Mouse (Mus musculus): ENCODE measurements around the gene Mybbp1a. TPM values are rescaled to one million over a fixed set of nuclear protein-coding genes. Genes with fewer than 3 reads are reported as not detected.

The Mybbp1a gene
- polyA plus RNA-seq, 1 experiment: 25.0 TPM

DNA sequence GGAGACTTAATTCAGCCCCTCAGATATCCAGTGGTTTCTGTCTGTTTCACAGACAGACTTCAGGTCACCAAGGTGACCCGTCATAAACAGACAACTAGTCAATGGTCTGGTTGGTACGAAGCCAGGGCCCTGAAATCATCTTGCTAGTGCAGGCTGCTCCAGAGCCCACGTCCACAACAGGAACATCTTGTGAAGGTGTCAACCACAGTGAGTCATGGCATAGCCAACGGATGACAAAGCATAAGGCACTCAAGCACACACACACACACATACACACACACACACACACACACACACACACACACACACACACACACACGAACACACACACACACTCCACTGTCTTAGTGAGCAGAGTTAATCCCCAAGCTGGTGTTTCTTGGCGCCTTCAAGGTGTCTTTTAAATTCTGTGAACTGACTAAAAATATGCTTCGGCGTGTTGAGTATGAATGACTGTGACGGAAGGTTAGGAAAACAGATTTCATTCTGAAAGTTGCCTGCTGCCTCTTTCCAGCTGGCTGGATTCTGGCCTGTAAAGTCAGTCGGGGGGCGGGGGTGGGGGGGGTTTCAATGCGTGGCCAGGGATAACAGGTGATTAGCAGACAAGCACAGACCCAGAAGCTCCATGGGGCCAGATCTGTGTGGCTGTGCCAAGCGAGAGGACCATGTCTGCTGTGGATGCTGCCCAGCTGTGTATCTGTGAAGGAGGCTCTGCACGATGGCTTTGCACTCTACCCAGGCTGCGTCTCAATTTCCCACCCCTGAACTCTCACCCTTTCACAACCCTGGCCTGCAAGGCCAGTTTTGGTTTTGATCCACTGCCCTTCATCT lies 50.2 kb downstream of the Mybbp1a start:
- 0 out of 2 replicates have a peak, but pooled peaks cover 3% of the 10 kb centered on the region for H3K27me3 ChIP-seq (ENCODE audit: control insufficient read depth, insufficient read depth, low read length)
- WGBS: 66% methylated on average over 15 of the region's 15 CpGs
- TF ChIP-seq POLR2A (IDR thresholded peaks at IDR 0.05; ENCODE audit: low read depth, low read length): no peak
- TF ChIP-seq CTCF (IDR thresholded peaks at IDR 0.05; ENCODE audit: extremely low read depth, insufficient read length, insufficient replicate concordance, low read depth, low read length): no peak

GRCm38 (mm10) chr11:72494046-72494988 lies 53.2 kb downstream of the Mybbp1a start:
- Histone ChIP-seq H3K4me3 (ENCODE audit: low read depth, low read length) (no peak overlapping the region), H3K36me3 (ENCODE audit: control insufficient read depth, insufficient read depth, low read length) (no peaks in the 10 kb centered on the region), H3K4me1 (ENCODE audit: control insufficient read depth, insufficient read depth, insufficient read length, low read length) (peaks cover 24% of the 10 kb centered on the region), H3K27ac (ENCODE audit: insufficient read depth, low read depth, low read length) (no peak overlapping the region), H3K27me3 (ENCODE audit: control insufficient read depth, insufficient read depth, low read length) (no peaks in the 10 kb centered on the region)
- 69% methylated on average over 8 of the region's 8 CpGs for WGBS
- no peak for TF ChIP-seq POLR2A (IDR thresholded peaks at IDR 0.05; ENCODE audit: low read depth, low read length)
- no peak for TF ChIP-seq CTCF (IDR thresholded peaks at IDR 0.05; ENCODE audit: extremely low read depth, insufficient read length, insufficient replicate concordance, low read depth, low read length)

More for the DNA sequence above, 50.2 kb downstream of the Mybbp1a start:
- Histone ChIP-seq H3K4me3 (ENCODE audit: low read depth, low read length) (no peak overlapping the region), H3K27ac (ENCODE audit: insufficient read depth, low read depth, low read length) (no peak overlapping the region), H3K4me1 (ENCODE audit: control insufficient read depth, insufficient read depth, insufficient read length, low read length) (peaks cover 19% of the 10 kb centered on the region), H3K36me3 (ENCODE audit: control insufficient read depth, insufficient read depth, low read length) (no peaks in the 10 kb centered on the region)

DNA sequence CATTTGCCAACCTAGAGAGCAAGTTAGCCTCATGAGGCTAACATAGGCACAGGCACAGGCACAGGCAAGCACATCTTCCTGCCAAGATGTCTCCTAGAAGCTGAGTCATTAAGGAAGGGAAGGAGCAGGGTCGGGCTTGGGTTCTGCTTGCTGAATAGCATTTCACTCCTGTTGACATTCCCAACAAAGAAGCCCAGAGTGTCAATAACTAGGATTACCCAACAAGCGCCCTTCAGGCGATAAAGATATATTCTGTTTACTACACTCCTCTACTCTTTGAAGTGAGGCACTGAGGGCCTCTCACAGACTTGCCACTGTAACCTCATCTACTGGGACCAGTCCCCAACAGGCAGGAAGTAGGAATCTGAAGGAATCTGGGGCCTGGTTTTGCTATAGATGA lies 54.9 kb downstream of the Mybbp1a start:
- WGBS: 33% methylated on average over 3 of the region's 3 CpGs
- Histone ChIP-seq H3K4me1 (ENCODE audit: control insufficient read depth, insufficient read depth, insufficient read length, low read length) (peaks cover 32% of the 10 kb centered on the region), H3K27me3 (ENCODE audit: control insufficient read depth, insufficient read depth, low read length) (no peaks in the 10 kb centered on the region), H3K4me3 (ENCODE audit: low read depth, low read length) (no peak overlapping the region), H3K27ac (ENCODE audit: insufficient read depth, low read depth, low read length) (peak overlapping the region; percentile 83), H3K36me3 (ENCODE audit: control insufficient read depth, insufficient read depth, low read length) (no peaks in the 10 kb centered on the region)
- no peak for TF ChIP-seq CTCF (IDR thresholded peaks at IDR 0.05; ENCODE audit: extremely low read depth, insufficient read length, insufficient replicate concordance, low read depth, low read length)
- TF ChIP-seq POLR2A (IDR thresholded peaks at IDR 0.05; ENCODE audit: low read depth, low read length): no peak

- Histone ChIP-seq H3K27ac (ENCODE audit: insufficient read depth, low read depth, low read length) (peak overlapping the region; percentile 83), H3K4me1 (ENCODE audit: control insufficient read depth, insufficient read depth, insufficient read length, low read length) (peaks cover 37% of the 10 kb centered on the region), H3K36me3 (ENCODE audit: control insufficient read depth, insufficient read depth, low read length) (no peaks in the 10 kb centered on the region), H3K27me3 (ENCODE audit: control insufficient read depth, insufficient read depth, low read length) (no peaks in the 10 kb centered on the region), H3K4me3 (ENCODE audit: low read depth, low read length) (no peak overlapping the region)
- no peak for TF ChIP-seq CTCF (IDR thresholded peaks at IDR 0.05; ENCODE audit: extremely low read depth, insufficient read length, insufficient replicate concordance, low read depth, low read length)
- TF ChIP-seq POLR2A (IDR thresholded peaks at IDR 0.05; ENCODE audit: low read depth, low read length): no peak
- WGBS: 30% methylated on average over 1 of the region's 1 CpGs
Observed at GRCm38 (mm10) chr11:72496775-72497174, 55.6 kb downstream of the Mybbp1a start.

DNA sequence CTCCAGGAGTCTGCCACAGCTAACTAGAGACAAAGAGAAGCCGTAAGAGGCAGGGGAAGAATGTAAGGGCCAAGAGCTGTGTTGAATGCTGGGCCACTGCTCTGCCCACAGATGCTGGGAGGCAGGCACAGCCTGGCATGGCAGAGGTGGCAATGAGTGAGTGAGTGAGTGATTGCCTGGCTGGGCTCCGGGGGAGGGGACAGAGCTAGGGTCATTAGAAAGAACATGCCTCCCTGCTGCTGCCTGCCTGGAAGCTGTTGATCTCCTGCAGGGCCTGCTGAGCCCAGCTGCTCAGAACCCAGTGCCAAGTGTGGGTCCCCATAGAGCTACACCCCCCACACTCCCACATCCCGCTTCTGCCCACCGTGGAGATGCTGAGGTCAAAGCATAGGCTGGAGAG lies 56.2 kb downstream of the Mybbp1a start:
- H3K27ac ChIP-seq (ENCODE audit: insufficient read depth, low read depth, low read length): peak overlapping the region; percentile 83
- H3K27me3 ChIP-seq (ENCODE audit: control insufficient read depth, insufficient read depth, low read length): no peaks in the 10 kb centered on the region
- no peak overlapping the region for H3K4me3 ChIP-seq (ENCODE audit: low read depth, low read length)
- WGBS: 58% methylated on average over 4 of the region's 4 CpGs
- TF ChIP-seq POLR2A (IDR thresholded peaks at IDR 0.05; ENCODE audit: low read depth, low read length) (no peak), CTCF (IDR thresholded peaks at IDR 0.05; ENCODE audit: extremely low read depth, insufficient read length, insufficient replicate concordance, low read depth, low read length) (no peak)
- H3K4me1 ChIP-seq (ENCODE audit: control insufficient read depth, insufficient read depth, insufficient read length, low read length): peaks cover 43% of the 10 kb centered on the region
- H3K36me3 ChIP-seq (ENCODE audit: control insufficient read depth, insufficient read depth, low read length): no peaks in the 10 kb centered on the region

- Histone ChIP-seq H3K36me3 (ENCODE audit: control insufficient read depth, insufficient read depth, low read length) (no peaks in the 10 kb centered on the region), H3K4me1 (ENCODE audit: control insufficient read depth, insufficient read depth, insufficient read length, low read length) (peaks cover 64% of the 10 kb centered on the region), H3K27ac (ENCODE audit: insufficient read depth, low read depth, low read length) (no peak overlapping the region; the same call in 1 of the 2 replicates), H3K4me3 (ENCODE audit: low read depth, low read length) (no peak overlapping the region), H3K27me3 (ENCODE audit: control insufficient read depth, insufficient read depth, low read length) (no peaks in the 10 kb centered on the region)
- TF ChIP-seq POLR2A (IDR thresholded peaks at IDR 0.05; ENCODE audit: low read depth, low read length) (no peak), CTCF (IDR thresholded peaks at IDR 0.05; ENCODE audit: extremely low read depth, insufficient read length, insufficient replicate concordance, low read depth, low read length) (no peak)
- WGBS: 93% methylated on average over 4 of the region's 4 CpGs
Observed at GRCm38 (mm10) chr11:72500139-72500538, 59.0 kb downstream of the Mybbp1a start.

Other genes starting within 250 kb of the Mybbp1a start
- gene Gm43951, start 234.5 kb upstream of the Mybbp1a start, polyA plus RNA-seq (2012; rRNA removed): 0.19 TPM in 1 of 2 replicates, not detected in the other
- gene 4933427D14Rik, start 233.9 kb upstream of the Mybbp1a start, polyA plus RNA-seq (2012; rRNA removed): 1.3 and 2.5 TPM in 2 replicates
- gene Txndc17, start 233.8 kb upstream of the Mybbp1a start, polyA plus RNA-seq (2012; rRNA removed): 40.3 and 86.5 TPM in 2 replicates
- gene Med31, start 225.8 kb upstream of the Mybbp1a start, polyA plus RNA-seq (2012; rRNA removed): 2.4 and 3.7 TPM in 2 replicates
- not detected in 2 replicates for gene Slc13a5, start 174.1 kb upstream of the Mybbp1a start, polyA plus RNA-seq (2012; rRNA removed)
- gene Xaf1, start 139.7 kb upstream of the Mybbp1a start, polyA plus RNA-seq (2012; rRNA removed): 7.6 and 28.3 TPM in 2 replicates
- not detected in 2 replicates for gene Fbxo39, start 126.9 kb upstream of the Mybbp1a start, polyA plus RNA-seq (2012; rRNA removed)
- not detected in 2 replicates for gene Tekt1, start 78.9 kb upstream of the Mybbp1a start, polyA plus RNA-seq (2012; rRNA removed)
- 2.9 and 3.6 TPM in 2 replicates for gene Smtnl2, start 29.6 kb upstream of the Mybbp1a start, polyA plus RNA-seq (2012; rRNA removed)
- gene Ggt6, start 5.8 kb upstream of the Mybbp1a start, polyA plus RNA-seq (2012; rRNA removed): 20.2 and 60.1 TPM in 2 replicates
- 65.9 and 77.7 TPM in 2 replicates for gene Spns2, start 48.5 kb downstream of the Mybbp1a start, polyA plus RNA-seq (2012; rRNA removed)
- gene Spns3, start 109.2 kb downstream of the Mybbp1a start, polyA plus RNA-seq (2012; rRNA removed): 2.2 and 8.5 TPM in 2 replicates
- 5.9 and 8.9 TPM in 2 replicates for gene Ube2g1, start 165.9 kb downstream of the Mybbp1a start, polyA plus RNA-seq (2012; rRNA removed)
- gene Ankfy1, start 248.7 kb downstream of the Mybbp1a start, polyA plus RNA-seq (2012; rRNA removed): 10.9 and 28.7 TPM in 2 replicates